Mouse (Mus musculus): ENCODE results near the gene Cacna1e.

The Cacna1e gene

GRCm38 (mm10) chr1:154715596-154715995 is 168.7 kb downstream of the Cacna1e start:
- DNase-seq (ENCODE audit: low spot score in 2 of 2): no peak

GRCm38 (mm10) chr1:154712747-154713146 is 171.6 kb downstream of the Cacna1e start:
- no peak for DNase-seq (ENCODE audit: low spot score in 2 of 2)

GRCm38 (mm10) chr1:154707584-154708290 is 176.6 kb downstream of the Cacna1e start:
- DNase-seq (ENCODE audit: low spot score in 2 of 2): no peak

GRCm38 (mm10) chr1:154706974-154707373 is 177.3 kb downstream of the Cacna1e start:
- DNase-seq (ENCODE audit: low spot score in 2 of 2): no peak

GRCm38 (mm10) chr1:154705882-154706565 is 178.3 kb downstream of the Cacna1e start:
- no peak for DNase-seq (ENCODE audit: low spot score in 2 of 2)

- no peak for DNase-seq (ENCODE audit: low spot score in 2 of 2)
Observed at GRCm38 (mm10) chr1:154704558-154705185, 179.6 kb downstream of the Cacna1e start.

GRCm38 (mm10) chr1:154702623-154703022 is 181.7 kb downstream of the Cacna1e start:
- DNase-seq (ENCODE audit: low spot score in 2 of 2): no peak

GRCm38 (mm10) chr1:154688876-154689665 is 195.2 kb downstream of the Cacna1e start:
- DNase-seq (ENCODE audit: low spot score in 2 of 2): no peak

GRCm38 (mm10) chr1:154686861-154687260 is 197.4 kb downstream of the Cacna1e start:
- no peak for DNase-seq (ENCODE audit: low spot score in 2 of 2)

- no peak for DNase-seq (ENCODE audit: low spot score in 2 of 2)
Observed at GRCm38 (mm10) chr1:154683477-154684106, 200.7 kb downstream of the Cacna1e start.

- DNase-seq (ENCODE audit: low spot score in 2 of 2): no peak
Observed at GRCm38 (mm10) chr1:154678989-154679388, 205.3 kb downstream of the Cacna1e start.

GRCm38 (mm10) chr1:154678151-154678550 is 206.2 kb downstream of the Cacna1e start:
- DNase-seq (ENCODE audit: low spot score in 2 of 2): no peak

GRCm38 (mm10) chr1:154677677-154678076 is 206.6 kb downstream of the Cacna1e start:
- no peak for DNase-seq (ENCODE audit: low spot score in 2 of 2)

GRCm38 (mm10) chr1:154663721-154664120 is 220.6 kb downstream of the Cacna1e start:
- no peak for DNase-seq (ENCODE audit: low spot score in 2 of 2)

- no peak for DNase-seq (ENCODE audit: low spot score in 2 of 2)
Observed at GRCm38 (mm10) chr1:154661977-154662376, 222.3 kb downstream of the Cacna1e start.

GRCm38 (mm10) chr1:154661221-154661864 is 223.0 kb downstream of the Cacna1e start:
- DNase-seq (ENCODE audit: low spot score in 2 of 2): no peak

- DNase-seq (ENCODE audit: low spot score in 2 of 2): no peak
Observed at GRCm38 (mm10) chr1:154657366-154657765, 226.9 kb downstream of the Cacna1e start.

- no peak for DNase-seq (ENCODE audit: low spot score in 2 of 2)
Observed at GRCm38 (mm10) chr1:154653951-154654350, 230.3 kb downstream of the Cacna1e start.

GRCm38 (mm10) chr1:154646156-154646950 is 237.9 kb downstream of the Cacna1e start:
- no peak for DNase-seq (ENCODE audit: low spot score in 2 of 2)

- DNase-seq (ENCODE audit: low spot score in 2 of 2): no peak
Observed at GRCm38 (mm10) chr1:154637821-154638220, 246.5 kb downstream of the Cacna1e start.
